ENCODE assay signal across 25 mouse cellular contexts in the genomic region with DNA sequence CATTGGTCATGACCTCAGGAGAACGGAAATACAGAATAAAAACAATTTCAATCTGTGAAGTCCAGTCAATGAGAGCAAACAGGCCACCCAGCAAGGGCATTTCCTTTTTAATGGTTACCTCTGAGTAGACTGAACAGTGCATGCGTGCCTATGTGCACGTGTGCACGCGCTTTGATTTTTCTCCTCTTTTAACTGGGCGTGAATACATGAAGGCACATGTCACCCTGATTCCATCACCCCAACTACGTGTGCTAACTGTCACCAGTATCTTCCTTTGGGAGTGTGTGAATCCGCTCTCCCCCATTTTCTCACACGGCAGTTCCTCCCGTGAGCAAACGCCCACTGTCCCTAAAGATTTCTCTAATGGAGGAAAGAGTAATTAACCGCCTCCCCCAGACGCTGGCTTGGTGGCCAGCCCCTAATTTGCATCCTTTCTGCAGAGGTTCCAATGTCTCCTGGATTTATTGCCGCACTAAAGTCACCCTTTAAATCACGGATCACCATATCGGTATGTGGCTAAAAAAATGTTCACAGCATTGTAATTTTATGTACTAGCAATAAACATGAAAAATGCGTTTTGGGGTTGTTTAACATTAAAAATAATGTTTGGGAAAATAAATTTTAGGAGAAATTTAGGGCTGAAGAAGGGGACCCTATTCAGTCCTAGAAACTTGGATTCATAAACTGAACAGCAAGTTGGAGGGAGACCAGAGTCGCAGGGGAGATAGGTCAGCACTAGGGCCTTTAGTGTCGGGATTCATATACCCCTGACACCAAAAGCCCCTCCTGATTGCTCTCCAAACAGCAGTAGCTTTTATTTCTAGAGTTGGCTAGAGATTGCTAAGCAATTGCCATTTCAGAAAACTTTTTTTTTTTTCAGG.
DNase-seq lines count a peak whose midpoint lies in the region; ATAC-seq lines count a peak whose summit lies in the region.
"Had no signal": no experiment of that assay in that cellular context is flagged by ENCODE, and none has a peak within 500 bp of the region (broad histone marks: within the 10 kb centered on the region; RNA-seq: fewer than 3 reads in every experiment).

No protein-coding gene starts in this region.

- H3K9me3 ChIP-seq in kidney, embryonic 16.5 days (ENCODE audit: low read length) = no peaks in the 10 kb centered on the region
- H3K9me3 ChIP-seq in limb, embryonic 12.5 days = no peaks in the 10 kb centered on the region
- H3K9me3 ChIP-seq in neural tube, embryonic 15.5 days (replicated peaks) = no peaks in the 10 kb centered on the region
- H3K9me3 ChIP-seq in forebrain, embryonic 12.5 days = no peaks in the 10 kb centered on the region
- H3K9me3 ChIP-seq: forebrain, embryonic 10.5 days; heart, embryonic 12.5 days; liver, embryonic 12.5 days; midbrain, embryonic 13.5 days had no signal

- H3K36me3 ChIP-seq in kidney, embryonic 16.5 days (ENCODE audit: insufficient read depth, low read length) = no peaks in the 10 kb centered on the region
- H3K36me3 ChIP-seq in limb, embryonic 12.5 days = no peaks in the 10 kb centered on the region
- no peaks in the 10 kb centered on the region for H3K36me3 ChIP-seq in neural tube, embryonic 15.5 days
- no peaks in the 10 kb centered on the region for H3K36me3 ChIP-seq in forebrain, embryonic 12.5 days (replicated peaks)
- H3K36me3 ChIP-seq: forebrain, embryonic 10.5 days; G1E; heart, embryonic 12.5 days; liver, embryonic 12.5 days; midbrain, embryonic 13.5 days had no signal

- peak overlapping the region; percentile 46 for H3K4me2 ChIP-seq in kidney, embryonic 16.5 days (replicated peaks; ENCODE audit: low read depth, low read length)
- H3K4me2 ChIP-seq in limb, embryonic 12.5 days = peak overlapping the region; percentile 30
- H3K4me2 ChIP-seq in neural tube, embryonic 15.5 days = peak overlapping the region; percentile 42
- no peak overlapping the region for H3K4me2 ChIP-seq in forebrain, embryonic 12.5 days
- H3K4me2 ChIP-seq: heart, embryonic 12.5 days; liver, embryonic 12.5 days; midbrain, embryonic 13.5 days had no signal

- H3K4me3 ChIP-seq in kidney, embryonic 16.5 days (ENCODE audit: low read length) = peak overlapping the region; percentile 16
- H3K4me3 ChIP-seq in limb, embryonic 12.5 days (replicated peaks) = no peak overlapping the region
- H3K4me3 ChIP-seq in neural tube, embryonic 15.5 days (replicated peaks) = no peak overlapping the region
- no peak overlapping the region for H3K4me3 ChIP-seq in forebrain, embryonic 12.5 days (replicated peaks)
- H3K4me3 ChIP-seq: forebrain, embryonic 10.5 days; heart, embryonic 12.5 days; liver, embryonic 12.5 days; midbrain, embryonic 13.5 days had no signal

- no peak for DNase-seq in kidney, adult 11 months
- peak; percentile 53 to 69 for DNase-seq in kidney, postnatal 4 days
- no peak for DNase-seq in left cerebral cortex, adult 18-20 months (ENCODE audit: low spot score in 2 of 2)
- DNase-seq: adrenal gland, adult 2 months; B cell, adult 2 months; cerebellum, adult 11 months; cerebellum, postnatal 10 days; forebrain, postnatal 0 days; gastrocnemius, postnatal 14 days; heart, adult 18-20 months; heart, postnatal 10 days; left cerebral cortex, postnatal 4 days; lung, adult 18-20 months; lung, postnatal 10 days had no signal

- no peak overlapping the region for H3K9ac ChIP-seq in kidney, embryonic 16.5 days (replicated peaks; ENCODE audit: low read length)
- no peak overlapping the region for H3K9ac ChIP-seq in limb, embryonic 12.5 days (replicated peaks)
- no peak overlapping the region for H3K9ac ChIP-seq in neural tube, embryonic 15.5 days (replicated peaks)
- H3K9ac ChIP-seq in forebrain, embryonic 12.5 days = no peak overlapping the region
- H3K9ac ChIP-seq: forebrain, postnatal 0 days; heart, embryonic 12.5 days; liver, embryonic 12.5 days; midbrain, embryonic 13.5 days had no signal

- H3K27me3 ChIP-seq in kidney, embryonic 16.5 days (ENCODE audit: insufficient read depth, low read length) = no peaks in the 10 kb centered on the region
- H3K27me3 ChIP-seq in limb, embryonic 12.5 days = no peaks in the 10 kb centered on the region
- no peaks in the 10 kb centered on the region for H3K27me3 ChIP-seq in neural tube, embryonic 15.5 days (replicated peaks)
- H3K27me3 ChIP-seq in forebrain, embryonic 12.5 days = 0 out of 2 replicates have a peak, but pooled peaks cover 3% of the 10 kb centered on the region
- H3K27me3 ChIP-seq: CH12.LX; heart, embryonic 12.5 days; liver, embryonic 12.5 days; midbrain, embryonic 13.5 days had no signal

- peak; percentile 91 for ATAC-seq in kidney, embryonic 16.5 days (ENCODE audit: low FRiP score, low TSS enrichment)
- ATAC-seq in limb, embryonic 12.5 days (ENCODE audit: insufficient number of reproducible peaks, insufficient read depth, low FRiP score, low TSS enrichment, low read depth) = no peak
- ATAC-seq in neural tube, embryonic 15.5 days (ENCODE audit: low FRiP score) = no peak
- ATAC-seq in forebrain, embryonic 12.5 days (ENCODE audit: low FRiP score) = no peak
- ATAC-seq: forebrain, postnatal 0 days; intestine, postnatal 0 days; liver, embryonic 12.5 days; midbrain, embryonic 13.5 days had no signal

- 25% methylated on average over 19 of the region's 19 CpGs for WGBS in kidney, embryonic 16.5 days
- WGBS in limb, embryonic 12.5 days = 25% methylated on average over 19 of the region's 19 CpGs
- 17% methylated on average over 19 of the region's 19 CpGs for WGBS in neural tube, embryonic 15.5 days
- 66% methylated on average over 19 of the region's 19 CpGs for WGBS in forebrain, embryonic 12.5 days

- H3K4me1 ChIP-seq in kidney, embryonic 16.5 days (ENCODE audit: insufficient read depth, low read length) = peaks cover 16% of the 10 kb centered on the region
- H3K4me1 ChIP-seq in limb, embryonic 12.5 days (replicated peaks) = peaks cover 25% of the 10 kb centered on the region
- peaks cover 14% of the 10 kb centered on the region for H3K4me1 ChIP-seq in neural tube, embryonic 15.5 days
- H3K4me1 ChIP-seq in forebrain, embryonic 12.5 days = no peaks in the 10 kb centered on the region; the same call in 1 of the 2 replicates
- H3K4me1 ChIP-seq: heart, embryonic 12.5 days; liver, embryonic 12.5 days had no signal

- H3K27ac ChIP-seq in kidney, embryonic 16.5 days (ENCODE audit: low read length) = peak overlapping the region; percentile 59
- no peak overlapping the region for H3K27ac ChIP-seq in limb, embryonic 12.5 days
- no peak overlapping the region; the same call in 1 of the 2 replicates for H3K27ac ChIP-seq in neural tube, embryonic 15.5 days (replicated peaks)
- no peak overlapping the region for H3K27ac ChIP-seq in forebrain, embryonic 12.5 days
- H3K27ac ChIP-seq: forebrain, embryonic 10.5 days; liver, embryonic 12.5 days; midbrain, embryonic 13.5 days had no signal

Comparison
In these comparisons a context has a peak if more than half of its experiments do, and no peak if none do; other contexts are left out.
1. DNase-seq: peak in kidney, postnatal 4 days (2 of 2); none in kidney, adult 11 months (single experiment) and left cerebral cortex, adult 18-20 months (0 of 2).